Mouse (Mus musculus): Measurements from ENCODE around the gene Fzr1. TPM values are rescaled to one million over a fixed set of nuclear protein-coding genes. Genes with fewer than 3 reads are reported as not detected.

Fzr1 gene
- polyA plus RNA-seq, 1 experiment from 2014 or later = 92.1 TPM

- Histone ChIP-seq H3K27me3 (ENCODE audit: control insufficient read depth, insufficient read depth, low read length) (no peaks in the 10 kb centered on the region), H3K36me3 (replicated peaks; ENCODE audit: control insufficient read depth, insufficient read depth, low read depth, low read length) (no peaks in the 10 kb centered on the region), H3K4me3 (ENCODE audit: low read depth, low read length) (no peak overlapping the region), H3K4me1 (ENCODE audit: control insufficient read depth, insufficient read depth, low read length) (peaks cover 4% of the 10 kb centered on the region), H3K27ac (replicated peaks; ENCODE audit: low read depth, low read length) (no peak overlapping the region), H3K9me3 (replicated peaks; ENCODE audit: control insufficient read depth, low read length) (no peaks in the 10 kb centered on the region), H3K9ac (replicated peaks; ENCODE audit: low read length) (no peak overlapping the region), H3K4me2 (ENCODE audit: low read depth, low read length) (no peak overlapping the region)
- ATAC-seq (replicated peaks; ENCODE audit: insufficient number of reproducible peaks, low FRiP score, low TSS enrichment, low read depth) (no peak), DNase-seq (ENCODE audit: low spot score) (no peak)
- WGBS = 84% methylated on average over 4 of the region's 4 CpGs
Observed at GRCm38 (mm10) chr10:81395865-81396264, 17.5 kb upstream of the Fzr1 start.

GRCm38 (mm10) chr10:81395127-81395526 is 16.8 kb upstream of the Fzr1 start:
- Histone ChIP-seq H3K27me3 (ENCODE audit: control insufficient read depth, insufficient read depth, low read length) (no peaks in the 10 kb centered on the region), H3K4me3 (ENCODE audit: low read depth, low read length) (no peak overlapping the region), H3K9ac (replicated peaks; ENCODE audit: low read length) (no peak overlapping the region), H3K9me3 (replicated peaks; ENCODE audit: control insufficient read depth, low read length) (no peaks in the 10 kb centered on the region), H3K4me2 (ENCODE audit: low read depth, low read length) (no peak overlapping the region), H3K27ac (replicated peaks; ENCODE audit: low read depth, low read length) (no peak overlapping the region), H3K4me1 (ENCODE audit: control insufficient read depth, insufficient read depth, low read length) (peaks cover under 1% of the 10 kb centered on the region), H3K36me3 (replicated peaks; ENCODE audit: control insufficient read depth, insufficient read depth, low read depth, low read length) (no peaks in the 10 kb centered on the region)
- ATAC-seq (replicated peaks; ENCODE audit: insufficient number of reproducible peaks, low FRiP score, low TSS enrichment, low read depth) (no peak), DNase-seq (ENCODE audit: low spot score) (peak; percentile 80)
- WGBS = 19% methylated on average over 5 of the region's 5 CpGs

GRCm38 (mm10) chr10:81393456-81394063 is 15.2 kb upstream of the Fzr1 start:
- no peaks in the 10 kb centered on the region for H3K9me3 ChIP-seq (replicated peaks; ENCODE audit: control insufficient read depth, low read length)
- peak overlapping the region; percentile 2; the same call in 1 of the 2 replicates for H3K4me3 ChIP-seq (ENCODE audit: low read depth, low read length)
- WGBS = 6% methylated on average over 19 of the region's 19 CpGs
- H3K36me3 ChIP-seq (replicated peaks; ENCODE audit: control insufficient read depth, insufficient read depth, low read depth, low read length) = no peaks in the 10 kb centered on the region
- DNase-seq (ENCODE audit: low spot score) = peak; percentile 47
- H3K4me1 ChIP-seq (ENCODE audit: control insufficient read depth, insufficient read depth, low read length) = no peaks in the 10 kb centered on the region; the same call in 1 of the 2 replicates
- peak overlapping the region; percentile 24; the same call in 1 of the 2 replicates for H3K4me2 ChIP-seq (ENCODE audit: low read depth, low read length)
- H3K27me3 ChIP-seq (ENCODE audit: control insufficient read depth, insufficient read depth, low read length) = no peaks in the 10 kb centered on the region
- no peak overlapping the region for H3K27ac ChIP-seq (replicated peaks; ENCODE audit: low read depth, low read length)
- H3K9ac ChIP-seq (replicated peaks; ENCODE audit: low read length) = peak overlapping the region; percentile 39
- ATAC-seq (replicated peaks; ENCODE audit: insufficient number of reproducible peaks, low FRiP score, low TSS enrichment, low read depth) = no peak

GRCm38 (mm10) chr10:81392781-81393185 is 14.5 kb upstream of the Fzr1 start, which contains the start of gene Smim24:
Gene Smim24, plus strand, starts transcription at chr10:81393051.
- peak within 1 kb of the TSS; percentile 2; the same call in 1 of the 2 replicates for H3K4me3 ChIP-seq (ENCODE audit: low read depth, low read length)
- 66% methylated on average over 14 of the region's 14 CpGs for WGBS
- DNase-seq (ENCODE audit: low spot score) = no peak
- peak within 1 kb of the TSS; percentile 24; the same call in 1 of the 2 replicates for H3K4me2 ChIP-seq (ENCODE audit: low read depth, low read length)
- no peaks in the 10 kb centered on the region for H3K9me3 ChIP-seq (replicated peaks; ENCODE audit: control insufficient read depth, low read length)
- ATAC-seq (replicated peaks; ENCODE audit: insufficient number of reproducible peaks, low FRiP score, low TSS enrichment, low read depth) = no peak
- peak within 1 kb of the TSS; percentile 39 for H3K9ac ChIP-seq (replicated peaks; ENCODE audit: low read length)
- H3K27me3 ChIP-seq (ENCODE audit: control insufficient read depth, insufficient read depth, low read length) = no peaks in the 10 kb centered on the region
- no peak within 1 kb of the TSS for H3K27ac ChIP-seq (replicated peaks; ENCODE audit: low read depth, low read length)
- no peaks in the 10 kb centered on the region; the same call in 1 of the 2 replicates for H3K4me1 ChIP-seq (ENCODE audit: control insufficient read depth, insufficient read depth, low read length)
- peaks cover 4% of the 10 kb centered on the region; the same call in 1 of the 2 replicates for H3K36me3 ChIP-seq (replicated peaks; ENCODE audit: control insufficient read depth, insufficient read depth, low read depth, low read length)

- 80% methylated on average over 6 of the region's 6 CpGs for WGBS
- H3K27me3 ChIP-seq (ENCODE audit: control insufficient read depth, insufficient read depth, low read length) = no peaks in the 10 kb centered on the region
- DNase-seq (ENCODE audit: low spot score) (no peak), ATAC-seq (replicated peaks; ENCODE audit: insufficient number of reproducible peaks, low FRiP score, low TSS enrichment, low read depth) (no peak)
- H3K4me2 ChIP-seq (ENCODE audit: low read depth, low read length) = no peak overlapping the region
- H3K9ac ChIP-seq (replicated peaks; ENCODE audit: low read length) = no peak overlapping the region
- H3K9me3 ChIP-seq (replicated peaks; ENCODE audit: control insufficient read depth, low read length) = no peaks in the 10 kb centered on the region
- no peaks in the 10 kb centered on the region; the same call in 1 of the 2 replicates for H3K4me1 ChIP-seq (ENCODE audit: control insufficient read depth, insufficient read depth, low read length)
- H3K4me3 ChIP-seq (ENCODE audit: low read depth, low read length) = no peak overlapping the region
- H3K27ac ChIP-seq (replicated peaks; ENCODE audit: low read depth, low read length) = no peak overlapping the region
- peaks cover 7% of the 10 kb centered on the region for H3K36me3 ChIP-seq (replicated peaks; ENCODE audit: control insufficient read depth, insufficient read depth, low read depth, low read length)
Observed at GRCm38 (mm10) chr10:81392270-81392669, 14.0 kb upstream of the Fzr1 start.

- Histone ChIP-seq H3K9ac (replicated peaks; ENCODE audit: low read length) (no peak overlapping the region), H3K27ac (replicated peaks; ENCODE audit: low read depth, low read length) (no peak overlapping the region)
- WGBS = 88% methylated on average over 13 of the region's 13 CpGs
Observed at GRCm38 (mm10) chr10:81390678-81390965, 12.3 kb upstream of the Fzr1 start.

GRCm38 (mm10) chr10:81389801-81390677 is 11.7 kb upstream of the Fzr1 start:
- H3K4me3 ChIP-seq (ENCODE audit: low read depth, low read length) = no peak overlapping the region
- no peak overlapping the region for H3K27ac ChIP-seq (replicated peaks; ENCODE audit: low read depth, low read length)
- peak; percentile 59 for DNase-seq (ENCODE audit: low spot score)
- ATAC-seq (replicated peaks; ENCODE audit: insufficient number of reproducible peaks, low FRiP score, low TSS enrichment, low read depth) = peak; percentile 20
- H3K4me2 ChIP-seq (ENCODE audit: low read depth, low read length) = no peak overlapping the region
- 62% methylated on average over 23 of the region's 23 CpGs for WGBS
- H3K9ac ChIP-seq (replicated peaks; ENCODE audit: low read length) = no peak overlapping the region
- peaks cover 7% of the 10 kb centered on the region for H3K36me3 ChIP-seq (replicated peaks; ENCODE audit: control insufficient read depth, insufficient read depth, low read depth, low read length)
- no peaks in the 10 kb centered on the region; the same call in 1 of the 2 replicates for H3K4me1 ChIP-seq (ENCODE audit: control insufficient read depth, insufficient read depth, low read length)
- H3K27me3 ChIP-seq (ENCODE audit: control insufficient read depth, insufficient read depth, low read length) = no peaks in the 10 kb centered on the region
- H3K9me3 ChIP-seq (replicated peaks; ENCODE audit: control insufficient read depth, low read length) = no peaks in the 10 kb centered on the region

More at GRCm38 (mm10) chr10:81390678-81390965, 12.3 kb upstream of the Fzr1 start:
- H3K36me3 ChIP-seq (replicated peaks; ENCODE audit: control insufficient read depth, insufficient read depth, low read depth, low read length) = peaks cover 7% of the 10 kb centered on the region
- H3K27me3 ChIP-seq (ENCODE audit: control insufficient read depth, insufficient read depth, low read length) = no peaks in the 10 kb centered on the region
- H3K4me2 ChIP-seq (ENCODE audit: low read depth, low read length) = no peak overlapping the region
- DNase-seq (ENCODE audit: low spot score) (no peak), ATAC-seq (replicated peaks; ENCODE audit: insufficient number of reproducible peaks, low FRiP score, low TSS enrichment, low read depth) (no peak)
- no peak overlapping the region for H3K4me3 ChIP-seq (ENCODE audit: low read depth, low read length)
- no peaks in the 10 kb centered on the region; the same call in 1 of the 2 replicates for H3K4me1 ChIP-seq (ENCODE audit: control insufficient read depth, insufficient read depth, low read length)
- no peaks in the 10 kb centered on the region for H3K9me3 ChIP-seq (replicated peaks; ENCODE audit: control insufficient read depth, low read length)

- no peak overlapping the region for H3K4me2 ChIP-seq (ENCODE audit: low read depth, low read length)
- ATAC-seq (replicated peaks; ENCODE audit: insufficient number of reproducible peaks, low FRiP score, low TSS enrichment, low read depth) = no peak
Observed at GRCm38 (mm10) chr10:81389373-81389772, 11.1 kb upstream of the Fzr1 start.

More at GRCm38 (mm10) chr10:81389373-81389772, 11.1 kb upstream of the Fzr1 start:
- Histone ChIP-seq H3K36me3 (replicated peaks; ENCODE audit: control insufficient read depth, insufficient read depth, low read depth, low read length) (peaks cover 7% of the 10 kb centered on the region), H3K9me3 (replicated peaks; ENCODE audit: control insufficient read depth, low read length) (no peaks in the 10 kb centered on the region), H3K4me3 (ENCODE audit: low read depth, low read length) (no peak overlapping the region), H3K4me1 (ENCODE audit: control insufficient read depth, insufficient read depth, low read length) (no peaks in the 10 kb centered on the region; the same call in 1 of the 2 replicates), H3K27me3 (ENCODE audit: control insufficient read depth, insufficient read depth, low read length) (no peaks in the 10 kb centered on the region), H3K9ac (replicated peaks; ENCODE audit: low read length) (no peak overlapping the region), H3K27ac (replicated peaks; ENCODE audit: low read depth, low read length) (no peak overlapping the region)
- DNase-seq (ENCODE audit: low spot score) = no peak
- 70% methylated on average over 3 of the region's 3 CpGs for WGBS

Measured in embryonic facial prominence, embryonic 11.5 days (tissue).